Mouse (Mus musculus) forebrain, embryonic 10.5 days (tissue): ENCODE data around the gene Usp36. TPM values are rescaled to one million over a fixed set of nuclear protein-coding genes. Genes with fewer than 3 reads are reported as not detected.

Experiments
- polyA plus RNA-seq: library from polyadenylated mRNA; unstranded; fragments of >200 nt; fragmentation: Nextera tagmentation; extraction: Ambion mirVana; gene quantifications from 2 replicates; pipeline ENCODE4 v1.2.1, GENCODE M21; 2016

The Usp36 gene
- polyA plus RNA-seq, 1 experiment from 2014 or later = 22.9 TPM

Other genes with a start within 250 kb of the Usp36 start
- 0.18 and 0.27 TPM in 2 replicates for gene Dnah17, start 159.6 kb downstream of the Usp36 start, polyA plus RNA-seq
- 10.1 and 11.5 TPM in 2 replicates for gene Cyth1, start 41.7 kb downstream of the Usp36 start, polyA plus RNA-seq
- gene Cep295nl, start 52.3 kb upstream of the Usp36 start, polyA plus RNA-seq = 0.16 and 0.26 TPM in 2 replicates
- gene Timp2, start 65.5 kb upstream of the Usp36 start, polyA plus RNA-seq = 31.3 and 35.1 TPM in 2 replicates
- 0.47 and 1.0 TPM in 2 replicates for gene Lgals3bp, start 111.8 kb upstream of the Usp36 start, polyA plus RNA-seq
- 19.0 and 19.2 TPM in 2 replicates for gene Cant1, start 128.8 kb upstream of the Usp36 start, polyA plus RNA-seq
- gene C1qtnf1, start 138.0 kb upstream of the Usp36 start, polyA plus RNA-seq = 1.5 and 2.3 TPM in 2 replicates
- 7.1 and 7.9 TPM in 2 replicates for gene Engase, start 186.6 kb upstream of the Usp36 start, polyA plus RNA-seq